Mouse (Mus musculus): ENCODE measurements at regions not wholly inside any gene's neighbourhood (a gene's known extent, or its start where the extent isn't known, plus 50 kb on each side); places are given as distances from the start of the nearest gene placed in this dataset.

DNA sequence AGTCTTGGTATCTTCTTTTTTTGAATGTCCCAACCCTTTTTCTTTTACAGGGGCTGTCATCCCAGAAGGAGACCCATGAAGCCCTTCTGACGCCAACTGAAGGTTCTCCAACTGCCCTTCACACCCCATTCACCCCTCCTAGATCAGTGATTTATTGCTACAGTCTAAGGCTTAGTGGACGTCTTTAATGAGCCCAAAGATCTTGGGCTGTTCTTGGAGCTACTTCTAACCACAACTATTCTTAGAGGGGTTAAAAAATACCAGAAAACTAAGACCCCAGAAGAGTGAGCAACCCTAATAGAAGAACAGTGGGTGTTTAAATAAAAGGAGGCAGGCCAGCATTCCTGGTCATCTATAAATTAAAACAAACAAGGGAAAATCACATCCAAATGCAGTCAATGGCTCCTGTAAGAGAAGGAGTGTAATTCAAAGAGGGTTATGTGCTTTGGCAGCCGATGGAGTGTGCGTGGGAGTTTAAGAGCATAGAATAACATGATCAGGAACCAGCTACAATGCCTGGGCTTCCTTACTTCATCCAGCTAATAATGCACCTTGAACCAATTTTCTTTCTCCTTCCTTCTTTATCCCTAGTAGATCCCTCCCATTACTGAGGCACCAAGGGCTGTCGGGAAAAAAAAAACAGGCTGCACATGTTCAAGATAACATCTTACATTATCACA, 113.3 kb downstream of the Qpct start:
- DNase-seq = no peak

DNA sequence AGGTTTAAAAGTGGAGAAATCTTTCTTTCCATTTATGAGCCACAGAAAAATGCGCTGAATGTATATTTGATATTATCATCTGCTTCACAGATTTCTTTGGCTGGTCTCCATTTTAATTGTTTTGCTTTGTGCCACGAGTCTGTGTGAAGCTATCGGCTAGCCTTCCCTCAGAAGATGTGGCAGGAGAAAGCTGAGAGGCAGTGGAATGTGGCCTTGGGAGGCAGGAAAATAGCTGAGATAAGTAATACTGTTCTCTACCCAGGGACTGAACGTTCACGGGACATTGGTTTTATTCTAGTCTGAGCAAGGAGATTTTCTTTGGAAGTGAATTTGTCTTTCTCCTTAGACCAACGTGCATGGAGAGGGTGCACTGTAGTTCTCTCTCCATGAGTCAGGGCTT, 112.3 kb downstream of the Qpct start:
- no peak for DNase-seq

DNA sequence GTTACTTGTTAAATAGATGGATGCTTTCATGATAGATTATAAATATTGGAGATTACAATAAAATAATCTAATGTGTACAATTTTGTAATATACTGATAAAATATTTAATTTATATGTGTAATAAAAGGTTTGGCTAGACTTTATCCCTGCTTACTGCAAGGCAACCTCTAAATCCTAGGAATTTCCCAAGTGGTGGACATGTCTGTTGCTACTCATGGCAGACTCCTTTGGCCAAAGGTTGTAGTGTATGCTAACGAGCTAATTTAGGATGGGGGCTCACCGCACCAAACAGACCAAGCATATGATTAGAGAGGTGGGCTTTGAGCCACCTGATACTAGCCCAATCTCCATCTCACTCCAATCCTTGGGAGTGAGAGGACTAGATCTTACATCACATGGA, 102.4 kb downstream of the Qpct start:
- DNase-seq = no peak

DNA sequence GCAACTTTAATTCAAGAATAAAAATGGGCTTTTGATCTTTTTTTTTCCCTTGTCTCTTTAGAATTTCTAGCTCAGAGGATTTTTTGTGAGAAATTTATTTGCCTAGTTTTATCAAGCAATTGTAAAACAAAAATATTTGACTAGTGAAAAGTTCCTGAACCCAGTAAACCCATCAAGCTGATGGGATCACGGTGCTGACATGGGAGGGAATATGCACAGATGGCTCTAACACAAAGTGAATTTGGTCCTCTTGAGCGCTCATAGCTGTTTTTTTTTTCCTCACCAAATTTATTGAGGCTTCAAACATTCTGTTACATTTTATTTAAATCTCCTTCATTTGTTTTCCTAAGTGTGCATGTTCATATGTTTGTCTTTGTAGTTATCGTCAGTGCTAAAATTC, 101.1 kb downstream of the Qpct start:
- DNase-seq = no peak

DNA sequence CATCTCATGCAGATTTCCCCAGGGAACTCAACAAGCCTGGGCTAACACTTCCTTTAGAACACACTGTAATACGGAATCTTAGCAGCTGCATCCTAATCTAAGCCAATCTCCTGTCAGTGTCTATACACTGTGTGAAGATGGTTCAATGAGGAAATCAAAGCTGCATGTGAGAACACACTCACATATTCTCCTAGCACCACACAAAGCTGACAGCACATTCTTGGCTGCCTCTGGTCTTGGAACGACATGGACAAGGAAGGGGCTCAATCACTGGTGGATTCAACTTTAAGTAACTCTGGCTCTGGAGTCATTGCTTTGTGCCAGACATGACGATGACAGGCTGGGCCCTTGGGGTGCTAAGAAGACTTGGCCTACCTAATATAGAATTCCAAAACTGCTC, 96.2 kb downstream of the Qpct start:
- no peak for DNase-seq

DNA sequence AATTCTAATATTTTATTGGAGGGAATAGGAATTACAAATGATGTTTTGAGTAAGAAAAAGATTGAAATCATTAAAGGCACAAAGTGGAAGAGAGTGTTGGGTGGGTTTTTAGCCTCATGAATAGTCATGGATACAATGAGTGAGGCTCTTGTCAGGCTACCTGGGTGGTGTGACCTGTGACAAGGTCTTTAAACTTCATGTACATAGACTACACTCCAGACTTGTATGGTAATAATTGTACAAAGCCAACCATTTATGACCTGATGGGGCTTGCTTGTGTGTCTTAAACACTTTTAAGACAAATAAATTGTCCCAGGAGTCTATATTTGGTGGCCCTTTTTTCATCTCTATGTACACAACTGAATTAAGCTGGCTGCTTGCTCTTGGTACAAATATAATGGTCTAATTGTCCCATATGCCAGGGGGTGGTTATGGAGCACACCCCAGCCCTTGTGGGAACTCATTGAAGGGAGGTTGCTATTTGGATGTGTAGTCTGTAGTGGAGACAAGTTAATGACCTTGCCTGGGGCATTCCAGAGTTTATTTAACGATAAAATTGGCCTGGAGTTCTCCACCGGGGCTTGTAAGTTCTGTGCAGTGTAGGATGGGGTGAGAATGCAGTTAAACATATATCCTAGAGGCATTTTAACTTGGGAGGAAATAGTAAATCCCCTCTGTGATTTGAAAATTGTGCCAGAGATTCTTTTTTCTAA, 93.4 kb downstream of the Qpct start:
- DNase-seq = no peak

DNA sequence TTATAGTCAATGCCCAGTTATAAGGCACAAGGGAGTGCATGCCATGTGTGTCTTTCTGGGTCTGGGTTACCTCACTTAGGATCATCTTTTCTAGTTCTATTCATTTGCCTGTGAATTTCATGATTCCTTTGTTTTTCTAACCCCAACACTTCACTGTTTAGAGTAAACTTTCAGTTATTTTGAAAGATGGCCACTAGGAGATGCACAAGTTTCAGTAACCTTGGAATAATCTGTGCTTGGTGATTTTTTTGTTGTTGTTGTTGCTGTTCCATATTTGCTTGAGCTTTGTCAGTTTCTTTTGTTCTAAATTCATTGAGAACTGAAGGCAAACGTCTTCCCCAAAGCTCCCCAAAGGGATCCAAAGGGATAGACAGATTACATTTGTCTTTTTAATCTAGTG, 91.3 kb downstream of the Qpct start:
- DNase-seq = no peak
